Mouse (Mus musculus): ENCODE results near the gene Pgrmc2.

- TF ChIP-seq CTCF (IDR thresholded peaks at IDR 0.05; ENCODE audit: low read depth), result no peak
- TF ChIP-seq EP300 (IDR thresholded peaks at IDR 0.05; ENCODE audit: low read depth), result no peak
Measured at GRCm38 (mm10) chr3:41118173-41118572, 35.3 kb upstream of the Pgrmc2 start.

All from liver, postnatal 0 days (tissue).